Mouse (Mus musculus) myocyte (in vitro differentiated cells): ENCODE data around the gene Rbm39.
"Not testable (repeated sequence)": the region's sequence is repeated elsewhere in the genome, so short reads cannot be mapped to it uniquely, and the experiment has no call there.

Experiments
- CEBPB ChIP-seq: IDR thresholded peaks from 2 replicates; pipeline ENCODE4 v1.6.1; 2011; ENCODE audit warnings: mild to moderate bottlenecking, moderate library complexity; ENCODE audit not compliant: poor library complexity, insufficient read depth, severe bottlenecking
- E2F4 ChIP-seq: IDR thresholded peaks from one replicate; pipeline ENCODE4 v1.6.1; 2011; ENCODE audit warnings: mild to moderate bottlenecking, control low read depth, moderate library complexity; ENCODE audit not compliant: insufficient read depth
- MAX ChIP-seq: IDR thresholded peaks from one replicate; pipeline ENCODE4 v1.6.1; 2011; ENCODE audit warnings: low read depth, mild to moderate bottlenecking, control low read depth
- MYOG ChIP-seq, 3 experiments: IDR thresholded peaks; one replicate each; pipeline ENCODE4 v1.6.1; 2011; ENCODE audit warnings: control low read depth in 2 of 3, low read depth in 2 of 3, mild to moderate bottlenecking in 2 of 3; ENCODE audit not compliant: insufficient read length in 2 of 3, control insufficient read depth in 1 of 3, insufficient read depth in 1 of 3
- POLR2A ChIP-seq: IDR thresholded peaks from one replicate; pipeline ENCODE4 v1.6.1; 2011; ENCODE audit warnings: low read depth, mild to moderate bottlenecking, control low read depth, moderate library complexity; ENCODE audit not compliant: insufficient read length
- POLR2AphosphoS2 ChIP-seq: IDR thresholded peaks from one replicate; pipeline ENCODE4 v1.6.1; 2011; ENCODE audit warnings: low read depth, control low read depth; ENCODE audit not compliant: insufficient read length
- REST ChIP-seq: IDR thresholded peaks from one replicate; pipeline ENCODE4 v1.6.1; 2011; ENCODE audit warnings: mild to moderate bottlenecking, control low read depth, moderate library complexity; ENCODE audit not compliant: insufficient read depth, insufficient read length
- TCF12 ChIP-seq: IDR thresholded peaks from one replicate; pipeline ENCODE4 v1.6.1; 2011; ENCODE audit warnings: mild to moderate bottlenecking, control low read depth; ENCODE audit not compliant: poor library complexity, insufficient read depth, severe bottlenecking
- TCF3 ChIP-seq: IDR thresholded peaks from one replicate; pipeline ENCODE4 v1.6.1; 2011; ENCODE audit warnings: low read depth, control low read depth; ENCODE audit not compliant: insufficient read length
- USF1 ChIP-seq: IDR thresholded peaks from one replicate; pipeline ENCODE4 v1.6.1; 2011; ENCODE audit warnings: low read depth, mild to moderate bottlenecking, control low read depth, moderate library complexity

GRCm38 (mm10) chr2:156189241-156189640 is 9.2 kb upstream of the Rbm39 start:
- TF ChIP-seq TCF3; E2F4; POLR2A; POLR2AphosphoS2; TCF12; MYOG (IDR thresholded peaks at IDR 0.05; ENCODE audit: control insufficient read depth in 1 of 3, insufficient read depth in 1 of 3, insufficient read length in 2 of 3, low read depth in 2 of 3); USF1; MAX; REST; CEBPB: not testable (repeated sequence)
